Mouse (Mus musculus) monocyte, adult 2 months (primary cell): ENCODE data around the gene Bst2.

Source experiments
- DNase-seq, 2 experiments: peaks; one replicate each; pipeline ENCODE4 v3.0.0; 2022; ENCODE audit warnings: low spot score in 2 of 2, low read depth in 1 of 2

Bst2 gene

GRCm38 (mm10) chr8:71537028-71537867, at the start of gene Bst2:
Gene Bst2, minus strand, starts transcription at chr8:71537456.
- peak; percentile 67 to 80 for DNase-seq

- no peak for DNase-seq
These were observed 49.6 kb upstream of the Bst2 start for GRCm38 (mm10) chr8:71586891-71587290.

- no peak for DNase-seq
These were observed 42.9 kb upstream of the Bst2 start for GRCm38 (mm10) chr8:71580201-71580600.

GRCm38 (mm10) chr8:71579476-71579875, 42.2 kb upstream of the Bst2 start:
- no peak for DNase-seq

GRCm38 (mm10) chr8:71579009-71579408, 41.8 kb upstream of the Bst2 start:
- no peak for DNase-seq

GRCm38 (mm10) chr8:71577856-71578387, 40.7 kb upstream of the Bst2 start:
- DNase-seq = no peak

GRCm38 (mm10) chr8:71575020-71575419, 37.8 kb upstream of the Bst2 start:
- no peak for DNase-seq

- no peak for DNase-seq
These were observed 37.2 kb upstream of the Bst2 start for GRCm38 (mm10) chr8:71574426-71574825.

GRCm38 (mm10) chr8:71572847-71573633, 35.8 kb upstream of the Bst2 start:
- DNase-seq = no peak

- DNase-seq = no peak
These were observed 34.8 kb upstream of the Bst2 start for GRCm38 (mm10) chr8:71572077-71572476.

- peak in 1 of 2 experiments; percentile 64 for DNase-seq
These were observed 33.2 kb upstream of the Bst2 start for GRCm38 (mm10) chr8:71570291-71570954.

- peak in 1 of 2 experiments; percentile 50 for DNase-seq
These were observed 32.4 kb upstream of the Bst2 start for GRCm38 (mm10) chr8:71569366-71570290.

GRCm38 (mm10) chr8:71568941-71569340, 31.7 kb upstream of the Bst2 start:
- DNase-seq = no peak

- DNase-seq = no peak
These were observed 31.2 kb upstream of the Bst2 start, which contains the start of gene Slc27a1 for GRCm38 (mm10) chr8:71568387-71568937. Gene Slc27a1, plus strand, starts transcription at chr8:71568882.

GRCm38 (mm10) chr8:71567587-71567986, 30.3 kb upstream of the Bst2 start:
- DNase-seq = no peak

- no peak for DNase-seq
These were observed 29.2 kb upstream of the Bst2 start, which contains the start of gene Nxnl1 for GRCm38 (mm10) chr8:71566501-71566900. Gene Nxnl1, minus strand, starts transcription at chr8:71566601.

GRCm38 (mm10) chr8:71563992-71564391, 26.7 kb upstream of the Bst2 start:
- no peak for DNase-seq

GRCm38 (mm10) chr8:71562751-71563150, 25.5 kb upstream of the Bst2 start:
- DNase-seq = peak; percentile 46 to 66

- DNase-seq = peak in 1 of 2 experiments; percentile 37
These were observed 24.1 kb upstream of the Bst2 start for GRCm38 (mm10) chr8:71561401-71561800.

- no peak for DNase-seq
These were observed 23.5 kb upstream of the Bst2 start for GRCm38 (mm10) chr8:71560765-71561164.
